In the genomic region with DNA sequence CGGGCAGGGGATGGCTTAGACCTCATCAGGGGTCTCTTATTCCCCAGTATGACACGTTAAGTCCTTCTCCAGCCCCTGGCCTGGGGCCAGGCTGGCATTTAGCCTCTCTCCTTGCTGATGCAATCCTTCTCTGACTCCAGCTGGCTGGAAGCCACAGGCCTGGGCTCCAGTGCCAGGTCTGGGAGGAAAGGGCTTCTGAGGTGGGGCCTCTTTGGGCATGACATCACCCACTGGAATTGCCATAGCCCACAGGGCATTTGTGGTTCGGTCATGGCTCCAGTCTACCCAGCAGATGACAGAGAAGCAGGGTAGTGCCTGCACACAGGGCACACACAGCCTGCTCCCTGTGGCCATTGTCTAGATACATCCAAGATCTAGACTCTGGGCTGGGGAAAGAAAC, we compare ENCODE assay signal across 8 mouse cellular contexts. TPM values are rescaled to one million over a fixed set of nuclear protein-coding genes. Genes with fewer than 3 reads are reported as not detected.
DNase-seq lines count a peak whose midpoint lies in the region; ATAC-seq and TF ChIP-seq lines count a peak whose summit lies in the region.
"Had no signal": no experiment of that assay in that cellular context is flagged by ENCODE, and none has a peak within 500 bp of the region (broad histone marks: within the 10 kb centered on the region; RNA-seq: fewer than 3 reads in every experiment).

No protein-coding gene starts in this region.

- no peaks in the 10 kb centered on the region for H3K27me3 ChIP-seq in midbrain, postnatal 0 days (ENCODE audit: insufficient read depth, low read length)

- TF ChIP-seq POLR2A in brain, embryonic 14.5 days (IDR thresholded peaks at IDR 0.05; ENCODE audit: borderline replicate concordance, extremely low read depth, insufficient read depth, insufficient read length, poor library complexity, severe bottlenecking): no peak

- H3K4me1 ChIP-seq in midbrain, postnatal 0 days (ENCODE audit: insufficient read depth, low read length): peaks cover 10% of the 10 kb centered on the region; the same call in 1 of the 2 replicates

- 0 out of 2 replicates have a peak, but pooled peaks have one; percentile 8 for ATAC-seq in midbrain, postnatal 0 days (ENCODE audit: low FRiP score)
- no peak for ATAC-seq in megakaryocyte, adult 5-6 weeks (ENCODE audit: poor library complexity, severe bottlenecking)

- intact Hi-C loops in gastrocnemius, adult 2 months (cut with DNase I): no loop called here

- DNase-seq in retina, postnatal 1 day: peak; percentile 65
- DNase-seq in retina, embryonic 14.5 days (ENCODE audit: low spot score): no peak
- peak; percentile 88 for DNase-seq in brain, embryonic 14.5 days (ENCODE audit: low read depth)
- DNase-seq in gastrocnemius, adult 2 months: peak; percentile 92
- peak; percentile 69 for DNase-seq in kidney, postnatal 10 days
- DNase-seq in midbrain, postnatal 0 days (ENCODE audit: low spot score): peak; percentile 88

- no peaks in the 10 kb centered on the region for H3K9me3 ChIP-seq in midbrain, postnatal 0 days (ENCODE audit: low read length)

- peak overlapping the region; percentile 84 for H3K27ac ChIP-seq in gastrocnemius, adult 2 months
- H3K27ac ChIP-seq in midbrain, postnatal 0 days (ENCODE audit: low read depth, low read length): no peak overlapping the region

- peaks cover 76% of the 10 kb centered on the region for H3K36me3 ChIP-seq in midbrain, postnatal 0 days (ENCODE audit: insufficient read depth, low read length)

- no peak for TF ChIP-seq CTCF in brain, embryonic 14.5 days (IDR thresholded peaks at IDR 0.05; ENCODE audit: borderline replicate concordance, extremely low read depth, insufficient read depth, insufficient read length)
- no peak for TF ChIP-seq CTCF in gastrocnemius, adult 2 months (IDR thresholded peaks at IDR 0.05)
- TF ChIP-seq CTCF in midbrain, postnatal 0 days (IDR thresholded peaks at IDR 0.05): no peak

- H3K4me2 ChIP-seq in midbrain, postnatal 0 days (ENCODE audit: low read depth, low read length, poor library complexity, severe bottlenecking): no peak overlapping the region

- H3K4me3 ChIP-seq in gastrocnemius, adult 2 months: peak overlapping the region; percentile 28
- H3K4me3 ChIP-seq in midbrain, postnatal 0 days (ENCODE audit: low read depth, low read length): no peak overlapping the region

- H3K9ac ChIP-seq in midbrain, postnatal 0 days (replicated peaks; ENCODE audit: low read length, poor library complexity, severe bottlenecking): no peak overlapping the region

- 28% methylated on average over 3 of the region's 3 CpGs for WGBS in midbrain, postnatal 0 days

RNA-seq across cellular contexts. Expression of a gene that starts 10.8 kb away (rescaled TPM):
- polyA plus RNA-seq in brain, embryonic 14.5 days (2012; rRNA removed): 93.1 and 145 TPM in 2 replicates
- 10 to 100 TPM; 20.5 to 44.4 TPM for total RNA-seq in gastrocnemius, adult 2 months (2021)
- 144 and 175 TPM in 2 replicates for total RNA-seq in midbrain, postnatal 0 days (2014; rRNA removed)
- 94.2 and 99.9 TPM in 2 replicates for polyA plus RNA-seq in midbrain, postnatal 0 days (2015; fragmentation: Nextera tagmentation; extraction: Ambion mirVana)
- not detected in 2 replicates for total RNA-seq in megakaryocyte, adult 5-6 weeks (2015)
- total RNA-seq in megakaryocyte, adult 5-6 weeks (2017): not detected in 2 replicates

RNA-seq across cellular contexts. Expression of a gene that starts 24.0 kb away (rescaled TPM):
- polyA plus RNA-seq in brain, embryonic 14.5 days (2012; rRNA removed): 39.4 and 46.5 TPM in 2 replicates
- 10 to 100 TPM; 52.2 to 53.1 TPM for total RNA-seq in gastrocnemius, adult 2 months (2021)
- total RNA-seq in midbrain, postnatal 0 days (2014; rRNA removed): 27.4 and 31.6 TPM in 2 replicates
- polyA plus RNA-seq in midbrain, postnatal 0 days (2015; fragmentation: Nextera tagmentation; extraction: Ambion mirVana): 38.0 and 41.3 TPM in 2 replicates
- 25.5 and 34.4 TPM in 2 replicates for total RNA-seq in megakaryocyte, adult 5-6 weeks (2015)
- 29.7 and 31.7 TPM in 2 replicates for total RNA-seq in megakaryocyte, adult 5-6 weeks (2017)

RNA-seq across cellular contexts. Expression of a gene that starts 35.7 kb away (rescaled TPM):
- not detected in 2 replicates for polyA plus RNA-seq in brain, embryonic 14.5 days (2012; rRNA removed)
- not detected for total RNA-seq in gastrocnemius, adult 2 months (2021)
- total RNA-seq in midbrain, postnatal 0 days (2014; rRNA removed): not detected in 2 replicates
- not detected in 2 replicates for polyA plus RNA-seq in midbrain, postnatal 0 days (2015; fragmentation: Nextera tagmentation; extraction: Ambion mirVana)
- not detected in 2 replicates for total RNA-seq in megakaryocyte, adult 5-6 weeks (2015)
- not detected in 2 replicates for total RNA-seq in megakaryocyte, adult 5-6 weeks (2017)
- total RNA-seq: left cerebral cortex, postnatal 10 days had no signal

RNA-seq across cellular contexts. Expression of a gene that starts 51.0 kb away (rescaled TPM):
- not detected in 2 replicates for polyA plus RNA-seq in brain, embryonic 14.5 days (2012; rRNA removed)
- total RNA-seq in gastrocnemius, adult 2 months (2021): not detected
- not detected in 2 replicates for total RNA-seq in midbrain, postnatal 0 days (2014; rRNA removed)
- not detected in 2 replicates for polyA plus RNA-seq in midbrain, postnatal 0 days (2015; fragmentation: Nextera tagmentation; extraction: Ambion mirVana)
- total RNA-seq in megakaryocyte, adult 5-6 weeks (2015): not detected in 2 replicates
- total RNA-seq in megakaryocyte, adult 5-6 weeks (2017): not detected in 2 replicates
- total RNA-seq: left cerebral cortex, postnatal 10 days had no signal

RNA-seq across cellular contexts. Expression of a gene that starts 59.6 kb away (rescaled TPM):
- polyA plus RNA-seq in brain, embryonic 14.5 days (2012; rRNA removed): 0.06 TPM in 1 of 2 replicates, not detected in the other
- total RNA-seq in gastrocnemius, adult 2 months (2021): not detected
- total RNA-seq in midbrain, postnatal 0 days (2014; rRNA removed): not detected in 2 replicates
- polyA plus RNA-seq in midbrain, postnatal 0 days (2015; fragmentation: Nextera tagmentation; extraction: Ambion mirVana): not detected in 2 replicates
- total RNA-seq in megakaryocyte, adult 5-6 weeks (2015): not detected in 2 replicates
- total RNA-seq in megakaryocyte, adult 5-6 weeks (2017): not detected in 2 replicates
- total RNA-seq: left cerebral cortex, postnatal 10 days had no signal

Comparison
In these comparisons a context has a peak if more than half of its experiments do, and no peak if none do; other contexts are left out.
1. RNA of a gene that starts 10.8 kb away (total RNA-seq): 144 to 175 TPM in midbrain, postnatal 0 days and 20.5 to 44.4 TPM in gastrocnemius, adult 2 months; not detected in megakaryocyte, adult 5-6 weeks; every median in the first group is over 10 times any median in the second.